Mouse (Mus musculus): ENCODE measurements around the gene Rhox2a. TPM values are rescaled to one million over a fixed set of nuclear protein-coding genes. Genes with fewer than 3 reads are reported as not detected.
"Not testable (repeated sequence)": the region's sequence is repeated elsewhere in the genome, so short reads cannot be mapped to it uniquely, and the experiment has no call there.

Rhox2a gene
- total RNA-seq (2021): not detected

GRCm38 (mm10) chrX:37244676-37245075, at the start of gene Rhox2a:
TSS of gene Rhox2a (plus strand) at chrX:37244976.
- intact Hi-C loops (cut with DNase I); DNase-seq (ENCODE audit: extremely low spot score in 1 of 2, low spot score in 2 of 2): not testable (repeated sequence)

GRCm38 (mm10) chrX:37198676-37199075, 46.1 kb upstream of the Rhox2a start:
- DNase-seq (ENCODE audit: extremely low spot score in 1 of 2, low spot score in 2 of 2): no peak
- intact Hi-C loops (cut with DNase I): no loop called here

GRCm38 (mm10) chrX:37210941-37211340, 33.8 kb upstream of the Rhox2a start, which contains the start of gene Gm9:
TSS of gene Gm9 (minus strand) at chrX:37211041.
- intact Hi-C loops (cut with DNase I): no loop called here
- DNase-seq (ENCODE audit: extremely low spot score in 1 of 2, low spot score in 2 of 2): no peak

GRCm38 (mm10) chrX:37222158-37222557, 22.6 kb upstream of the Rhox2a start, which contains the start of gene Rhox1:
TSS of gene Rhox1 (minus strand) at chrX:37222258.
- DNase-seq (ENCODE audit: extremely low spot score in 1 of 2, low spot score in 2 of 2); intact Hi-C loops (cut with DNase I): not testable (repeated sequence)

GRCm38 (mm10) chrX:37249619-37250018, 4.8 kb downstream of the Rhox2a start, which contains the start of gene Rhox3a:
TSS of gene Rhox3a (plus strand) at chrX:37249919.
- intact Hi-C loops (cut with DNase I); DNase-seq (ENCODE audit: extremely low spot score in 1 of 2, low spot score in 2 of 2): not testable (repeated sequence)

- intact Hi-C loops (cut with DNase I); DNase-seq (ENCODE audit: extremely low spot score in 1 of 2, low spot score in 2 of 2): not testable (repeated sequence)
These were observed 20.3 kb downstream of the Rhox2a start, which contains the start of gene Rhox4a for GRCm38 (mm10) chrX:37265038-37265437. TSS of gene Rhox4a (plus strand) at chrX:37265338.

Other genes with a start within 250 kb of the Rhox2a start
- gene Sowahd, start 196.1 kb upstream of the Rhox2a start, total RNA-seq (2021): not detected
- gene Rpl39, start 159.6 kb upstream of the Rhox2a start, total RNA-seq (2021): 100 to 1,000 TPM; 416 to 428 TPM
- gene Upf3b, start 134.7 kb upstream of the Rhox2a start, total RNA-seq (2021): 10 to 100 TPM; 17.0 to 18.4 TPM
- 10 to 100 TPM; 15.7 to 21.9 TPM for gene Nkap, start 118.2 kb upstream of the Rhox2a start, total RNA-seq (2021)
- gene Akap14, start 76.1 kb upstream of the Rhox2a start, total RNA-seq (2021): not detected
- 100 to 1,000 TPM; 225 to 235 TPM for gene Ndufa1, start 53.8 kb upstream of the Rhox2a start, total RNA-seq (2021)
- 1 to 10 TPM; 8.2 to 8.4 TPM for gene Rnf113a1, start 53.7 kb upstream of the Rhox2a start, total RNA-seq (2021)
- not detected for gene Gm9, start 33.9 kb upstream of the Rhox2a start, total RNA-seq (2021)
- not detected for gene Rhox1, start 22.7 kb upstream of the Rhox2a start, total RNA-seq (2021)
- not detected for gene Rhox3a, start 4.9 kb downstream of the Rhox2a start, total RNA-seq (2021)
- not detected for gene Rhox4a, start 20.4 kb downstream of the Rhox2a start, total RNA-seq (2021)
- gene Rhox3a2, start 135.1 kb downstream of the Rhox2a start, total RNA-seq (2021): not detected
- not detected for gene Rhox4a2, start 145.9 kb downstream of the Rhox2a start, total RNA-seq (2021)
- not detected for gene Rhox2b, start 167.1 kb downstream of the Rhox2a start, total RNA-seq (2021)
- gene Rhox4b, start 187.5 kb downstream of the Rhox2a start, total RNA-seq (2021): not detected
- not detected for gene Rhox2c, start 208.7 kb downstream of the Rhox2a start, total RNA-seq (2021)
- not detected for gene Rhox3c, start 213.6 kb downstream of the Rhox2a start, total RNA-seq (2021)
- not detected for gene Rhox4c, start 235.4 kb downstream of the Rhox2a start, total RNA-seq (2021)
- gene Rhox2d, start 248.5 kb downstream of the Rhox2a start, total RNA-seq (2021): not detected